Mouse (Mus musculus) spleen, adult 2 months (tissue): ENCODE results near the gene Tspan3. TPM values are rescaled to one million over a fixed set of nuclear protein-coding genes. Genes with fewer than 3 reads are reported as not detected.
A peak's percentile ranks its signal among the peaks of the same experiment; 100 is the strongest.

Experiments used
- DNase-seq, 2 experiments: peaks; one replicate each; pipeline versions ENCODE4 v3.0.0 to v3.0.0-alpha.2; 2012 to 2021; ENCODE audit warnings: low spot score in 2 of 2, low read depth in 1 of 2
- H3K27ac ChIP-seq: fragments of 200-500 bp; 2 replicates; pipeline ENCODE4 v1.5.1; 2012; ENCODE audit warnings: low read length, inconsistent platforms; ENCODE audit not compliant: insufficient read depth
- H3K27me3 ChIP-seq: fragments of 200-500 bp; 2 replicates; pipeline ENCODE4 v1.6.1; 2012; ENCODE audit warnings: mild to moderate bottlenecking, moderate library complexity, low read length, inconsistent platforms; ENCODE audit not compliant: control insufficient read depth, insufficient read depth
- H3K36me3 ChIP-seq: fragments of 200-500 bp; 2 replicates; pipeline ENCODE4 v1.6.1; 2012; ENCODE audit warnings: mild to moderate bottlenecking, low read length, inconsistent platforms; ENCODE audit not compliant: control insufficient read depth, insufficient read depth
- H3K4me1 ChIP-seq: fragments of 200-500 bp; 2 replicates; pipeline ENCODE4 v1.6.1; 2011; ENCODE audit warnings: inconsistent platforms; ENCODE audit not compliant: control insufficient read depth, insufficient read depth, insufficient read length
- H3K4me3 ChIP-seq: fragments of 200-500 bp; 2 replicates; pipeline ENCODE4 v1.5.1; 2011; ENCODE audit warnings: mild to moderate bottlenecking, inconsistent platforms; ENCODE audit not compliant: insufficient read depth, insufficient read length; ENCODE audit errors: extremely low read depth
- CTCF ChIP-seq: fragments of 200-500 bp; IDR thresholded peaks from 2 replicates; pipeline ENCODE4 v1.5.1; 2011; ENCODE audit warnings: mild to moderate bottlenecking, inconsistent platforms; ENCODE audit not compliant: insufficient read depth, insufficient read length, insufficient replicate concordance; ENCODE audit errors: extremely low read depth
- POLR2A ChIP-seq: fragments of 200-500 bp; IDR thresholded peaks from 2 replicates; pipeline ENCODE4 v1.6.1; 2011; ENCODE audit warnings: low read depth, low read length, inconsistent platforms
- WGBS: fragments of 180-500 bp; shearing (Covaris S2); methylation state at CpG from one replicate; pipeline ENCODE4 v1.1.7; 2018; 5-methylcytosine and 5-hydroxymethylcytosine counted together
- polyA plus RNA-seq: library from polyadenylated mRNA; depleted of rRNA; stranded (reverse); fragments of >200 nt; gene quantifications from 2 replicates; pipeline ENCODE4 v1.2.3, GENCODE M21; 2012

The Tspan3 gene
- polyA plus RNA-seq, 1 experiment = 55.6 TPM

- no peak overlapping the region for H3K27ac ChIP-seq
- 77% methylated on average over 9 of the region's 9 CpGs for WGBS
- H3K4me3 ChIP-seq = no peak overlapping the region
- H3K36me3 ChIP-seq = peaks cover 22% of the 10 kb centered on the region
- no peaks in the 10 kb centered on the region for H3K27me3 ChIP-seq
- no peaks in the 10 kb centered on the region for H3K4me1 ChIP-seq
- TF ChIP-seq CTCF (no peak), POLR2A (no peak)
- no peak for DNase-seq
These were observed 36.9 kb downstream of the Tspan3 start for GRCm38 (mm10) chr9:56128331-56128730.

- no peaks in the 10 kb centered on the region for H3K4me1 ChIP-seq
- TF ChIP-seq POLR2A = no peak
- no peak for TF ChIP-seq CTCF
- H3K36me3 ChIP-seq = peaks cover 29% of the 10 kb centered on the region
- H3K27ac ChIP-seq = no peak overlapping the region
- WGBS = 92% methylated on average over 16 of the region's 16 CpGs
- no peak for DNase-seq
- H3K27me3 ChIP-seq = no peaks in the 10 kb centered on the region
- H3K4me3 ChIP-seq = no peak overlapping the region
These were observed 38.7 kb downstream of the Tspan3 start for GRCm38 (mm10) chr9:56126453-56127173.

- Histone ChIP-seq H3K4me3 (no peak overlapping the region), H3K36me3 (peaks cover 32% of the 10 kb centered on the region), H3K27ac (no peak overlapping the region), H3K27me3 (no peaks in the 10 kb centered on the region), H3K4me1 (no peaks in the 10 kb centered on the region)
- TF ChIP-seq CTCF = no peak
- TF ChIP-seq POLR2A = no peak
- 88% methylated on average over 11 of the region's 11 CpGs for WGBS
- no peak for DNase-seq
These were observed 40.7 kb downstream of the Tspan3 start for GRCm38 (mm10) chr9:56124561-56124960.

DNA sequence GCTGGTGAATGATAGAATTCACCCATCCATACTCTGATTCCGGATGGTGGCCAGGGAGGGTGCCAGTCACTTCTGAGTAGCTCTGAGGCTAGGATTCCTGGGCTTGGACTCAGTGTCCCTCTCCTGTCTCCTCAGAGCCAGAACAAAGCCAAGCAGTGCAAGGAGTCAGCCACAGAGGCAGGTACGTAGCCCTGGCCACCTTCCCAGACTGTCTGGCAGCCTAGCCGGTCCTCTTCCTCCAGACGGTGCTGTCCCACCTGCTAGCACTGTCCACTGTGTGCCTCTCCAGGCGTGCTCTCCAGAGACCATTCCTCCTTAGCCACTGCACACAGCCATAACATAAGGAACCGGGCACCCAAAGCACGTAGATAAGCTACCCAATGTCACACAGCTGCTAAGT is 41.7 kb downstream of the Tspan3 start:
- peaks cover 28% of the 10 kb centered on the region for H3K36me3 ChIP-seq
- 94% methylated on average over 7 of the region's 7 CpGs for WGBS
- no peaks in the 10 kb centered on the region for H3K4me1 ChIP-seq
- H3K27ac ChIP-seq = no peak overlapping the region
- no peak for DNase-seq
- H3K27me3 ChIP-seq = no peaks in the 10 kb centered on the region
- H3K4me3 ChIP-seq = no peak overlapping the region
- TF ChIP-seq CTCF (no peak), POLR2A (no peak)

- 80% methylated on average over 8 of the region's 8 CpGs for WGBS
- no peak for DNase-seq
- H3K4me1 ChIP-seq = no peaks in the 10 kb centered on the region
These were observed 42.3 kb downstream of the Tspan3 start for GRCm38 (mm10) chr9:56122973-56123372.

GRCm38 (mm10) chr9:56121097-56121496 is 44.2 kb downstream of the Tspan3 start:
- Histone ChIP-seq H3K4me1 (no peaks in the 10 kb centered on the region), H3K27ac (no peak overlapping the region), H3K36me3 (peaks cover 18% of the 10 kb centered on the region), H3K27me3 (no peaks in the 10 kb centered on the region), H3K4me3 (no peak overlapping the region)
- DNase-seq = no peak
- no peak for TF ChIP-seq POLR2A
- TF ChIP-seq CTCF = peak; percentile 42; the same call in 1 of the 2 replicates
- WGBS = 76% methylated on average over 7 of the region's 7 CpGs

More at GRCm38 (mm10) chr9:56122973-56123372, 42.3 kb downstream of the Tspan3 start:
- TF ChIP-seq CTCF (no peak), POLR2A (no peak)
- H3K27ac ChIP-seq = no peak overlapping the region
- peaks cover 24% of the 10 kb centered on the region for H3K36me3 ChIP-seq
- H3K27me3 ChIP-seq = no peaks in the 10 kb centered on the region
- H3K4me3 ChIP-seq = no peak overlapping the region

GRCm38 (mm10) chr9:56119651-56120050 is 45.6 kb downstream of the Tspan3 start:
- Histone ChIP-seq H3K27me3 (no peaks in the 10 kb centered on the region), H3K27ac (no peak overlapping the region), H3K36me3 (peaks cover 29% of the 10 kb centered on the region), H3K4me3 (no peak overlapping the region), H3K4me1 (no peaks in the 10 kb centered on the region)
- DNase-seq = no peak
- WGBS = 82% methylated on average over 2 of the region's 2 CpGs
- TF ChIP-seq POLR2A (no peak), CTCF (no peak)
